Mouse (Mus musculus): ENCODE results near the gene Rbpj.

Gene Rbpj

DNA sequence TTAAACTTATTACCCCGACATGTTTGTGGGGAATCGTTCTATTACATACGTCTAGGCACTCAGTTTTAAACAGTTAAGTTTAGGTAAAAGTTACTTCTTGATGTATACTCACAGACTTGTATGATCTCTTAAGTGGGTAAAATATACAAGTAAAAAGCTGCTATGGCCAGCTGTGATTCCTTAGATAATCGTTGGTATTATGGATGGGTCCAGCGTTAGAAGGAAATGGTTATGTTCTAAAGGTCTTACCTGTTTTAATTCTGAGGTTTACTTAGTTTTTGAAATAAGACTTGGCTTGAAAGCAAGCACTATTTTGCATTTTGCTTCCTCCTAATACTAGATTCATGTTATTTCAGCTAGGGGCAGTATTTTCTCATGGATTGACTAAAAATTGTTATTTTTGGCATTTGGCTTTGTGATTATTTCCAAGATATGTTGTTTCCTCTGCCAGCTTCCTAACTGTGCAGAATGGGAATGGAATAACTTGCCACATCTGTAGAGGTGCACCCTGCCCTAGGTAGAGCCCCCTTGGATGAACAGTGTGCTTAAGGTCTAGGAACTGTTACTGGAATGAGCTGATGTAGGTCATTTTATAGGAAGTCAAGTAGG is 127.2 kb downstream of the Rbpj start:
- no peak for DNase-seq (ENCODE audit: low read depth)

- DNase-seq (ENCODE audit: low read depth), result peak; percentile 48
Observed at GRCm38 (mm10) chr5:53594274-53594673, 128.3 kb downstream of the Rbpj start.

DNA sequence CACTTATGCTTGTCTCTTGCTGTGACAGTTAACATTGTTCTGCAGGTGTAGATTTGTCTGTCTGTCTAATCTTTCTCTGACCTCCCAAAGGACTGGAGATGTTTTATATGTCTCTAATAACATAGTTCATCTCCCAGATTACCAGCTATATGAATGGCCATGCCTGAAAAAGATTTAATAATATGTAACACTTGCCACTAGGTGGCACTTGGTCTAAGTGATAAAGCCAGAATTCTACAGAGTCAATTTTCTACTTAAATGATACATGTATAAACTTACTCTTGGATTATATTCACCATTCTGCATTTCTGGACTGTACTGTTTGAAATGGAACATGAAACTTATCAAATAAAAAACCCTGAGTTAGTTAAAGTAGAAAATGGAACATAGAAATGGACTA is 132.6 kb downstream of the Rbpj start:
- DNase-seq (ENCODE audit: low read depth), result no peak

DNA sequence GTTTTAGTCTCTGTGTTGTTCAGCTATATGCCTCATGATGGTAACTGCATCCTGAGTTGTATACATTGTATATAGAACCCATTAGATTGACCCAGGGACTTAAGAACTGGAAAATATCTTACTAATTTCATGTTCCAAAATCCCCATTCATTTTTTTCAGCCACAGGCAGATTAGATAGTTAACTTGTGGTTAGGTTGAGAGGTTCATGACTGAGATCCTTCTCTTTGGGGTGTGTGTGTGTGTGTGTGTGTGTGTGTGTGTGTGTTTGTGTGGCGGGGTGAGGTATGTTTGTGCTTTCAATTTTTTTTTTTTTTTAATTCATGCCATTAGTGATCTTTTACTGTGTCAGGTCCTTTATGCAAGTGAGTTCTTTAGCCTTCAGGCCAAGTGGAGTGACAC is 133.2 kb downstream of the Rbpj start:
- no peak for DNase-seq (ENCODE audit: low read depth)

DNA sequence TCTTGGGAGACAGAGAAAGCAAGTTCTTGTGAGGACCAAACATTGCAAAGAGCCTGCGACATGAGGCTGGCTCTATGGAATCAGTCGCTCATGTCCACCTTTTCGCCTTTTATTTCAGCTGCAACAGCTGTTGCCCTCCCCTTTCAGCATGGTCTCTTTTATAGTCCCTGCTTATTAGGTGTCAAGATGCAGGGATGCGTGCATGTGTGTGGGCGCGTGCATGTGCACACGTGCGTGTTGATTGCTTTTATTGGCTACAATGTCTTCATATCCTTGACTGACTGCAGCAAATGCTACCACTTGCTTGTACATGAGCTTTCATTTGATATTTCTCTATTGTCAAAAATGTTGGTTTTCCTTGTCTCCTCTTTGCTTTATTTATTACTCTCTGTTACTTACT is 136.2 kb downstream of the Rbpj start:
- no peak for DNase-seq (ENCODE audit: low read depth)

DNA sequence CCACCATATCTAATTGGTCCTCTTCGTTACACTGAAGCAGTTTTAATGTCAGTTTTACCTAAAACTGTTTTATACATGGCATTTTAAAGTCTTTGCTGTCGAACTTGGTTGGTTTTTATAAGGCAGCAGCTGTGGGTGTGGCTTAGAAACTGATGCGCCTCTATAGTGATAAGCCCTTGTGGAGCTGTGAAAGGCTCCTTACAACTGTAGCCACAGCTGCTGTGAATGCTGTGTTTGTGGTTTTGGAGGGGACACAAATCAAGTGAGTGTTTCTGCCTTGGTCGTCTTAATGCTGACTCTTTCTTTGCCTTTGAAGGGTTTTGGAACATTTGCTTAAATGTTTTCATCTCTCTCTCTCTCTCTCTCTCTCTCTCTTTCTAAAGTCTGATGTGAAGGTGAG is 139.5 kb downstream of the Rbpj start:
- peak; percentile 32 for DNase-seq (ENCODE audit: low read depth)

- no peak for DNase-seq (ENCODE audit: low read depth)
Observed at GRCm38 (mm10) chr5:53607230-53607996, 141.5 kb downstream of the Rbpj start.

- no peak for DNase-seq (ENCODE audit: low read depth)
Observed at GRCm38 (mm10) chr5:53618844-53619243, 152.9 kb downstream of the Rbpj start.

- no peak for DNase-seq (ENCODE audit: low read depth)
Observed at GRCm38 (mm10) chr5:53632026-53632425, 166.1 kb downstream of the Rbpj start.

GRCm38 (mm10) chr5:53636795-53637194 is 170.8 kb downstream of the Rbpj start:
- peak; percentile 65 for DNase-seq (ENCODE audit: low read depth)

- DNase-seq (ENCODE audit: low read depth), result no peak
Observed at GRCm38 (mm10) chr5:53637206-53637605, 171.3 kb downstream of the Rbpj start.

DNA sequence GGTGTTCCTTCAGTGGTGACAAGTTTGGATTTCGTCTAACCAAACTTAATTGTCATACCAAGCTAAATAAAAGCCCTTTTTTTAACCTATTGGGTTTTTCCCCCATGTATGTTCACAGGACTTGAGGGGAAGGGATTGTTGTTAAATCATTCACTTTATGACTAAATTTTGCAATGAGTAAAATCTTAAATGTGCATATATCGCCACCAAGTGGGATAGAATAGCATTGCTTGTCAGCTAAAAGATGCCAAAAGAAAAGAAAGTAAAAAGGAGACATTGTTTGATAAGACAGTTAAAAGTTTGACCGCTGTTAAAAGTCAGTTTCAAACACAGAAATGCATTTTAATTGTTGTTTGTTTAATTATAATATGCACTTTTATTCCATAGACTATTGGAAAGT is 172.7 kb downstream of the Rbpj start:
- DNase-seq (ENCODE audit: low read depth), result peak; percentile 59

DNA sequence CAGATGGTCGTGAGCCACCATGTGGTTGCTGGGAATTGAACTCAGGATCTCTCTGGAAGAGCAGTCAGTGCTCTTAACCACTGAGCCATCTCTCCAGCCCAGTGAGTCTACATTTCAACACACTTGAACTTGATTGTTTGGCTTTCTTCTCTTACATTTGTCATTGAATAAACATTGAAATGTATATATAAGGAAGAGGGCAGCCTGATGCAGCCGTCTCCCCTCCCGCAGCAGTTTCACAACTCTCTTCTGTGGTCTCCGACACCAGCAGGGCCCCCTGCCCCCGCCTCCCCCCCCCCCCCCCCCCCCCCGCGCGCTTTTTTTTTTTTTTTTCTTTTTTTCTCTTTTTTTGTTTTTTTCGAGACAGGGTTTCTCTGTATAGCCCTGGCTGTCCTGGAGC is 180.7 kb downstream of the Rbpj start:
- DNase-seq (ENCODE audit: low read depth), result no peak

GRCm38 (mm10) chr5:53647358-53647757 is 181.4 kb downstream of the Rbpj start:
- DNase-seq (ENCODE audit: low read depth), result no peak

DNA sequence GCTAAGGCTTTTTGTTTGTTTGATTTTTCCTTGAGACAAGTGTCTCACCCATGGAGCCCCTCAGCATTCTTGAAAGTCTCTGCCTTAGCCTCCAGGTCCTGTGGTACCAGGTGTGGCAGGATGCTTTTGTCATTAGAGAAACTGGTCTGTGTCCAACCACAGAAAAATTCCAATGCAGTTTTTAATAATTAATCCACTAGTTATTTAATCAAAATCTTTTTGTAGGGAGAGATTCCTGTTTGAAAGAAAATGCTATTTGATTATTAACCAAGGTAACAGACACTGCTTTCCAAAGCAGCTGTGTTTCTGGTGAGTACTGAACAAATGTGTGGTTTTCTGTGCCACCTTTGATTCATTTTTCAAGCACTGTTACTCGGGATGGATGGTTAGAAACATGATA is 190.6 kb downstream of the Rbpj start:
- no peak for DNase-seq (ENCODE audit: low read depth)

- DNase-seq (ENCODE audit: low read depth), result no peak
Observed at GRCm38 (mm10) chr5:53657925-53658324, 192.0 kb downstream of the Rbpj start.

GRCm38 (mm10) chr5:53661508-53661907 is 195.6 kb downstream of the Rbpj start:
- no peak for DNase-seq (ENCODE audit: low read depth)

GRCm38 (mm10) chr5:53662413-53662812 is 196.5 kb downstream of the Rbpj start:
- no peak for DNase-seq (ENCODE audit: low read depth)

DNA sequence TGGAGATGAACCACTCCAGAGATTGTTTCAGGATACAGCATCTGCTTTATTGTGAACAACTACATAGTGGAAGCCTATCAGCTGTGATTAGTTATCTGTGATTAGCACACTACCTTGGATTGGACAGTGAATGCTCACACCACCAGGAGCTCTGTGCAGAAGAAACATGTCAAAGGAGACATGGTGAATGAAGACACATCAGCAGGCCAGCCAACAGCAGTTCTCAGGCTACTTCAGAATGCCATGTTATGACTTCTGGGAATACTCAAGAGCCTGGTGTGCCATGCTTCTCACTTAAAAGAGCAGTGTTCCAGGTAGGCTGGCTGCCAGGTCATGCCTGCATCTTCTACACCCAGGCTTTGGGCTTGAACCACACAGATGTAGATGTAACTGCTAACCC is 197.7 kb downstream of the Rbpj start:
- DNase-seq (ENCODE audit: low read depth), result no peak

- DNase-seq (ENCODE audit: low read depth), result no peak
Observed at GRCm38 (mm10) chr5:53668021-53668420, 202.1 kb downstream of the Rbpj start.

DNA sequence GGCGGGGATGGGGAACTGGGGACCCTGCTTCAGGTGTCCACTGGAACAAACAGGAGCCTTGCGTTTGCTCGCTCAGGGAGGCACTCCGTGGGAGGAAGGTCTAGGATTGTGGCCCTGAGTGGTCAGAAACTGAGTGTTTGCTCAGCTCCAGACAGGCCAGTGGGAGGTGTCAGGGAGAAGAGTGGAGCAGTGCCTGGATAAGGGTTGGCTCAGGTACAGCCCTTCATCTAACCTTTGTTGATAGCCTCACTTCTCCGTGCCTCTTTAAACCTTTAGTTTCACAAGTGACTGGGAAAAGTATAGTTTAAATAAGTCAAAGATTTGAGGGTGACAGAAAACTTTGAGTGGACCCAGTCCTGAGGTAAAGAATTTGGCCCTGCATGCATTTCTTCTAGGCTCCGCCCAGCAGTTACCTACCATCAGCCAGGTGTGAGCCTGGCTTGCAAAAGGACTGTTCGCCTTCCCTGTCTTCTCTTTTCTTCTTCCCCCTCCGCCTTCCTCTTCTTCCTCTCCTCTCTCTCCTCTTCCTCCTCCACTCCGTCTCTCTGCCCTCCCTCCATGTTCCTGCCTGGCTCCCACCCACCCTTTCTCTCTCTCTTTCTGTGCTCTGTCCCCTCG is 204.5 kb downstream of the Rbpj start:
- DNase-seq (ENCODE audit: low read depth), result no peak

- no peak for DNase-seq (ENCODE audit: low read depth)
Observed at GRCm38 (mm10) chr5:53671507-53671906, 205.6 kb downstream of the Rbpj start.

GRCm38 (mm10) chr5:53672352-53672751 is 206.4 kb downstream of the Rbpj start:
- peak; percentile 41 for DNase-seq (ENCODE audit: low read depth)

All from c-Kit-positive CD71-positive TER-119-negative erythroid progenitor cells, embryonic 14.5 days (primary cell).